In the genomic region with DNA sequence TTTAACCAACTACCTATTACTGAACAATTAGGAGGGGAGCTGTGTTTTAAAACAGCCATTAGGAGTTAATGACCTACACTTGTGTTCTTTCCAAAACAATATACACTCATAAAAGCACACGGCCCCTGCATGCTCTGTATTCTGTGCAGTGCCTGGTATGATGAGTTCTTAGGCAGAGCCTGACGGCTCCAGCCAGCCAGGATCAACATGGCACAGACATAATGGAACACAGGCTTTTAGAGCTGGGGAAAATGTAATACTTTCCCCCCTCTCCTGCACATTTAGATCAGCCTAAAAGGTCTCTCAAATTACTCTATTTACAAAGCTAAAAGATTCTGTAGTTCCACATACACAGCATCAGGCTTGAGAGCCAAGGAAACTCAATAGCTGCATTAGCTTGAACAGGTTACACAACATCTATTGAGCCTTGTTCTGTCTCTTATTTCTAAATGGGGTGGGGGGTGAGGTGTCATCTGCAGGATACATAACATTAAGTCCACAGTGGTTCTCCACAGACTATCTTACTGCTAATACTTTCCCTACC, we compare ENCODE assay signal across 25 mouse cellular contexts.
DNase-seq lines count a peak whose midpoint lies in the region; ATAC-seq and TF ChIP-seq lines count a peak whose summit lies in the region.
"Had no signal": no experiment of that assay in that cellular context is flagged by ENCODE, and none has a peak within 500 bp of the region (broad histone marks: within the 10 kb centered on the region; RNA-seq: fewer than 3 reads in every experiment).

No protein-coding gene starts in this region.

- H3K4me1 ChIP-seq in forebrain, embryonic 16.5 days (replicated peaks; ENCODE audit: control insufficient read depth, insufficient read depth, low read length), result no peaks in the 10 kb centered on the region
- H3K4me1 ChIP-seq in forebrain, postnatal 0 days (ENCODE audit: insufficient read depth), result no peaks in the 10 kb centered on the region
- H3K4me1 ChIP-seq in limb, embryonic 12.5 days (replicated peaks), result peaks cover 7% of the 10 kb centered on the region; the same call in 1 of the 2 replicates
- peaks cover 6% of the 10 kb centered on the region; the same call in 1 of the 2 replicates for H3K4me1 ChIP-seq in limb, embryonic 10.5 days
- no peaks in the 10 kb centered on the region; the same call in 1 of the 2 replicates for H3K4me1 ChIP-seq in embryonic facial prominence, embryonic 14.5 days (ENCODE audit: control insufficient read depth, insufficient read depth, low read length)
- H3K4me1 ChIP-seq: embryonic facial prominence, embryonic 15.5 days; forebrain, embryonic 12.5 days; heart, embryonic 12.5 days; heart, embryonic 15.5 days; hindbrain, embryonic 10.5 days; hindbrain, embryonic 15.5 days had no signal

- 22% methylated on average over 2 of the region's 2 CpGs for WGBS in forebrain, embryonic 16.5 days
- 22% methylated on average over 2 of the region's 2 CpGs for WGBS in forebrain, postnatal 0 days
- 31% methylated on average over 2 of the region's 2 CpGs for WGBS in limb, embryonic 12.5 days
- WGBS in limb, embryonic 10.5 days, result 61% methylated on average over 2 of the region's 2 CpGs
- 49% methylated on average over 2 of the region's 2 CpGs for WGBS in embryonic facial prominence, embryonic 14.5 days

- H3K4me3 ChIP-seq in forebrain, embryonic 16.5 days (replicated peaks; ENCODE audit: low read length), result no peak overlapping the region
- no peak overlapping the region for H3K4me3 ChIP-seq in forebrain, postnatal 0 days (ENCODE audit: low read depth, low read length)
- no peak overlapping the region for H3K4me3 ChIP-seq in limb, embryonic 12.5 days (replicated peaks)
- H3K4me3 ChIP-seq in limb, embryonic 10.5 days, result no peak overlapping the region
- no peak overlapping the region for H3K4me3 ChIP-seq in embryonic facial prominence, embryonic 14.5 days (ENCODE audit: low read depth, low read length)
- H3K4me3 ChIP-seq: embryonic facial prominence, embryonic 15.5 days; forebrain, embryonic 12.5 days; heart, embryonic 12.5 days; heart, embryonic 15.5 days; hindbrain, embryonic 10.5 days; hindbrain, embryonic 15.5 days had no signal

- no peaks in the 10 kb centered on the region for H3K27me3 ChIP-seq in forebrain, embryonic 16.5 days (replicated peaks; ENCODE audit: control insufficient read depth, insufficient read depth, low read length)
- no peaks in the 10 kb centered on the region for H3K27me3 ChIP-seq in forebrain, postnatal 0 days (ENCODE audit: insufficient read depth, low read length)
- no peaks in the 10 kb centered on the region for H3K27me3 ChIP-seq in limb, embryonic 12.5 days
- no peaks in the 10 kb centered on the region for H3K27me3 ChIP-seq in limb, embryonic 10.5 days (ENCODE audit: low read depth, poor library complexity, severe bottlenecking)
- H3K27me3 ChIP-seq in embryonic facial prominence, embryonic 14.5 days (replicated peaks; ENCODE audit: control insufficient read depth, insufficient read depth, low read length), result no peaks in the 10 kb centered on the region
- H3K27me3 ChIP-seq: embryonic facial prominence, embryonic 15.5 days; forebrain, embryonic 12.5 days; heart, embryonic 12.5 days; heart, embryonic 15.5 days; hindbrain, embryonic 15.5 days had no signal

- peak; percentile 28; the same call in 1 of the 2 replicates for ATAC-seq in forebrain, embryonic 16.5 days
- ATAC-seq in forebrain, postnatal 0 days, result no peak
- ATAC-seq in limb, embryonic 12.5 days (ENCODE audit: insufficient number of reproducible peaks, insufficient read depth, low FRiP score, low TSS enrichment, low read depth), result no peak; the same call in 1 of the 2 replicates
- ATAC-seq in embryonic facial prominence, embryonic 14.5 days (ENCODE audit: low read depth), result peak; percentile 63; the same call in 1 of the 2 replicates
- ATAC-seq: CD4-positive, CD25-positive, alpha-beta regulatory T cell, adult 4 months; inflammation-experienced regulatory T-cells, adult 6 months; intestine, embryonic 16.5 days had no signal

- H3K36me3 ChIP-seq in forebrain, embryonic 16.5 days (ENCODE audit: control insufficient read depth, insufficient read depth), result no peaks in the 10 kb centered on the region
- H3K36me3 ChIP-seq in forebrain, postnatal 0 days (ENCODE audit: insufficient read depth), result no peaks in the 10 kb centered on the region
- H3K36me3 ChIP-seq in limb, embryonic 12.5 days, result no peaks in the 10 kb centered on the region
- no peaks in the 10 kb centered on the region for H3K36me3 ChIP-seq in limb, embryonic 10.5 days
- no peaks in the 10 kb centered on the region for H3K36me3 ChIP-seq in embryonic facial prominence, embryonic 14.5 days (ENCODE audit: control insufficient read depth, insufficient read depth, low read length)
- H3K36me3 ChIP-seq: embryonic facial prominence, embryonic 15.5 days; forebrain, embryonic 12.5 days; heart, embryonic 12.5 days; heart, embryonic 15.5 days; hindbrain, embryonic 10.5 days; hindbrain, embryonic 15.5 days had no signal

- TF ChIP-seq CTCF in forebrain, postnatal 0 days (IDR thresholded peaks at IDR 0.05; ENCODE audit: low read depth), result no peak

- no peak for DNase-seq in forebrain, postnatal 0 days
- no peak for DNase-seq in limb, embryonic 10.5 days (ENCODE audit: low spot score)
- DNase-seq in embryonic facial prominence, embryonic 14.5 days (ENCODE audit: low spot score), result peak; percentile 52
- DNase-seq in embryo, embryonic 11 days, result no peak
- DNase-seq: adrenal gland, adult 2 months; adrenal gland, postnatal 14 days; cerebellum, adult 11-12 months; cerebellum, adult 9-10 months; cerebellum, postnatal 14 days; gastrocnemius, postnatal 25 days; heart, adult 18-20 months; heart, postnatal 10 days; heart, postnatal 36 days; kidney, adult 18-20 months had no signal

- no peak overlapping the region for H3K27ac ChIP-seq in forebrain, embryonic 16.5 days (ENCODE audit: low read length)
- no peak overlapping the region for H3K27ac ChIP-seq in forebrain, postnatal 0 days (ENCODE audit: low read depth, low read length)
- H3K27ac ChIP-seq in limb, embryonic 12.5 days, result 0 out of 2 replicates have a peak overlapping the region, but pooled peaks have one; percentile 31
- H3K27ac ChIP-seq in limb, embryonic 10.5 days, result no peak overlapping the region
- no peak overlapping the region for H3K27ac ChIP-seq in embryonic facial prominence, embryonic 14.5 days (replicated peaks; ENCODE audit: low read depth, low read length)
- H3K27ac ChIP-seq: embryonic facial prominence, embryonic 15.5 days; forebrain, embryonic 12.5 days; heart, embryonic 15.5 days; hindbrain, embryonic 10.5 days; hindbrain, embryonic 15.5 days had no signal

- H3K4me2 ChIP-seq in forebrain, embryonic 16.5 days (ENCODE audit: low read length), result no peak overlapping the region
- no peak overlapping the region for H3K4me2 ChIP-seq in forebrain, postnatal 0 days (ENCODE audit: low read depth)
- H3K4me2 ChIP-seq in limb, embryonic 12.5 days, result no peak overlapping the region
- H3K4me2 ChIP-seq in embryonic facial prominence, embryonic 14.5 days (ENCODE audit: low read depth, low read length), result no peak overlapping the region
- H3K4me2 ChIP-seq: embryonic facial prominence, embryonic 15.5 days; forebrain, embryonic 12.5 days; heart, embryonic 12.5 days; heart, embryonic 15.5 days; hindbrain, embryonic 15.5 days had no signal

- no peaks in the 10 kb centered on the region for H3K9me3 ChIP-seq in forebrain, embryonic 16.5 days (ENCODE audit: control insufficient read depth, low read length)
- H3K9me3 ChIP-seq in forebrain, postnatal 0 days (ENCODE audit: low read length), result no peaks in the 10 kb centered on the region
- no peaks in the 10 kb centered on the region for H3K9me3 ChIP-seq in limb, embryonic 12.5 days
- no peaks in the 10 kb centered on the region for H3K9me3 ChIP-seq in limb, embryonic 10.5 days (replicated peaks)
- H3K9me3 ChIP-seq in embryonic facial prominence, embryonic 14.5 days (ENCODE audit: control insufficient read depth, low read length), result no peaks in the 10 kb centered on the region
- H3K9me3 ChIP-seq: embryonic facial prominence, embryonic 15.5 days; forebrain, embryonic 12.5 days; heart, embryonic 12.5 days; heart, embryonic 15.5 days; hindbrain, embryonic 10.5 days; hindbrain, embryonic 15.5 days had no signal

- H3K9ac ChIP-seq in forebrain, embryonic 16.5 days (replicated peaks; ENCODE audit: low read depth, low read length), result no peak overlapping the region
- H3K9ac ChIP-seq in forebrain, postnatal 0 days, result no peak overlapping the region
- H3K9ac ChIP-seq in limb, embryonic 12.5 days (replicated peaks), result no peak overlapping the region
- H3K9ac ChIP-seq in embryonic facial prominence, embryonic 14.5 days (ENCODE audit: low read depth, low read length), result no peak overlapping the region
- H3K9ac ChIP-seq: embryonic facial prominence, embryonic 15.5 days; forebrain, embryonic 12.5 days; heart, embryonic 12.5 days; heart, embryonic 15.5 days; hindbrain, embryonic 15.5 days had no signal

Comparison
In these comparisons a context has a peak if more than half of its experiments do, and no peak if none do; other contexts are left out.
1. ATAC-seq: peak in forebrain, embryonic 16.5 days (single experiment) and embryonic facial prominence, embryonic 14.5 days (single experiment); none in forebrain, postnatal 0 days (single experiment) and limb, embryonic 12.5 days (single experiment).